Mouse (Mus musculus) kidney, adult 9 months (tissue): Measurements from ENCODE around the gene Gm867.

Experiments used
- DNase-seq: peaks from one replicate; pipeline ENCODE4 v3.0.0; 2022

Gene Gm867

DNA sequence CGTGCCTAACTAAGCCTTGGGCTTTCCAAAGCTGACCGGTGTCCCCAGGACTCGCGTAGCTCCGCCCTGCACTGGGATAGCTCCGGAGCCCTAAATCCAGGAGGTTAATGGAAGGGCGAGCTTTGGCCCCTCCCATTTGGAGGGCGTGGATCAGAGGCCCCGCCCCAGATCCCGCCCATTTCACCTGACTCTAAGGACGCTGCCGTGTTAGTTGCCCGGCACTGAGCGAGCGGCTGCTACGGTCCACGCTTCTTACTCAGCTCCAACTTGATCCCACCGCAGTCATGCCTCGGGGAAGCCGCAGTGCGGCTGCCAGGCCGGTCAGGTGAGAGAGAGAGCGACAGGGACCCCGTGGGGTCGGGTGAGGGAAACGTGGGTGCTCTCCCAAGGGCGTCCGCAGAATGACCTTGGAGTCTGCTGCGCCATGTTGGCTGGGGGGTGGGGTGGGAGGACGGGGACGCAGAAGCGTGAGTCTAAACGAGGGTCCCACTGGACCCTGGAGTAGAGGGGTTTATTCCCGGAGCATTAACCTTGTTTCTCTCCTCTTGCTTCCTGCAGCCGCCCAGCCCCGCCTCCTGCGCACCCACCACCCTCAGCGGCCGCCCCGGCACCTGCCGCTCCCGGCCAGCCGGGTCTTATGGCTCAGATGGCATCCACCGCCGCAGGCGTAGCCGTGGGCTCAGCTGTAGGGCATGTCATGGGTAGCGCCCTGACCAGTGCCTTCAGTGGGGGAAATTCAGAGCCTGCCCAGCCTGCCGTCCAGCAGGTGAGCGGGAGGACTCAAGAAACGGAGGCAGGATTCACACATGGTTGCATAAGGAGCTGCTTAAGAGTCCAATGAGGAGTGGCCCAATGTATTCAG lies 4.6 kb downstream of the Gm867 start, which contains the start of gene Mmp11:
Gene Mmp11, minus strand, starts transcription at position 817 of the 862 bp plus-strand sequence.
- DNase-seq = peak; percentile 93

- peak; percentile 28 for DNase-seq
These were observed 5.5 kb downstream of the Gm867 start for GRCm38 (mm10) chr10:75934991-75935390.

GRCm38 (mm10) chr10:75932891-75933290 lies 7.6 kb downstream of the Gm867 start, which contains the start of gene Chchd10:
Chchd10 (plus strand) TSS chr10:75933130.
- DNase-seq = peak; percentile 25

DNA sequence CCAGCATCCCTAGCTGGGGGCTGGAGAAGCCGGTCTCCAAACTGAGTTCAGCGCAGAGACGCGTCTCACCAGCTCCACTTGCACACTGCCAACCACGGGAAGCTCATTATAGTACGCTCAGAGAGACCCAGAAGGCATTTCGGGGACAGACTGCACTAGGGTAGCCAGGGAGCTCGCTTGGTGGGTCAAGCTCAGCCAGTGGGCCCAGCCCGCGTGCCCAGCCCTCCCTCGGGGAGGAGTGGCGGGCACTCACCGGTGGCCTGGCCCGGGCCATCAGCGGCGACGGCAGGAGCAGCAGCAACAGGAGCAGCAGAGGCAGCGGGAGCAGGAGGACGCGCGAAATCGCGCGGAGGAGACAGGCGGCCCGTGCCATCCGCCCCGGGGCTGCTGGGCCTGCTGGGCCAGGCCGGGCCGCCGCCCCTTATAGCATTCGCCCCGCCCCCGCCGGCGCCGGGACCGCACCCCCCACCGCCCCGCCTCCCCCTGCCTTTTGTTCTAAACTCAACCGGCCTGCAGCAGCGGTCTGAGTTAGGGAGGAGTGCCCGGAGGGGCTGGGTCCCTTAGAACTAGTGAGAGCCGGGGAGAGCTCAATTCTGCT lies 8.3 kb downstream of the Gm867 start:
- DNase-seq = peak; percentile 32

DNA sequence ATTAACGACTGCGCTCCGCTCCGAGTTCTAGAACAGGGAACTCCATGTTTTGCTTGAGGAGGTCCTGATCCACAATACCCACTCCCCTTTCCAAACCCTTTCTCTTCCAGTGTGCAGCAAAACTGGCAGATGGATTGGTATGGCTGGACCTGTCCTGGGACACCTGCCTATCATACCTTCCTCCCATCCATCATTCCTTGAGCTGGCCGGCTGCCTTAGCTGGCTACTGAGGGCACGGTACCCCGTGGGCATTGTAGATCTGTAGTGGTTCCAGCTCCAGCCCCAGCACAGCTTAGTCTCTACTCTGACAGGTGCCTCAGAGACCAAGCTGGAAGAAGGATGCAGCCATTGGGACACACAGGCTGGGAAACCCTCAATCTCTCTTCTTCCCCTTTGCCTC lies 9.2 kb downstream of the Gm867 start:
- DNase-seq = no peak

DNA sequence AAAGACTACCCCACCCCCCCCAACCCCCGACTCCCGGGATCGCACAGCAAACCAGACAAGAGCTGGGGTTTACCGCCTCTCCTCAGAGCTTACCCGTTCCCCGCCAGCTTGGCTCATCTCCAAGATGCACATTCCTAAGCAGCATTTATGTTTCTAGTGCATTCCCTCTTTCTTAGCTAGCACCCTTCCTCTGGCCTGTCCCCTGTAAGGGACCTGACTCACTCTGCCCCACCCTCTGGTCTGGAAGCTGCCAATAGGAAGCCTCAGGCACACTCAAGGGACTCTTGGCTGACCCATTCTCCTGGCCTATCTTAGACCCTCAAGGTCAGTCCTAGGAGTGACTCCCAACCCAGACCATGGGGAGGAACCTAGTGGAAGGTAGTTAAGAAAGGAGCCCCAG lies 10.2 kb downstream of the Gm867 start:
- peak; percentile 31 for DNase-seq

DNA sequence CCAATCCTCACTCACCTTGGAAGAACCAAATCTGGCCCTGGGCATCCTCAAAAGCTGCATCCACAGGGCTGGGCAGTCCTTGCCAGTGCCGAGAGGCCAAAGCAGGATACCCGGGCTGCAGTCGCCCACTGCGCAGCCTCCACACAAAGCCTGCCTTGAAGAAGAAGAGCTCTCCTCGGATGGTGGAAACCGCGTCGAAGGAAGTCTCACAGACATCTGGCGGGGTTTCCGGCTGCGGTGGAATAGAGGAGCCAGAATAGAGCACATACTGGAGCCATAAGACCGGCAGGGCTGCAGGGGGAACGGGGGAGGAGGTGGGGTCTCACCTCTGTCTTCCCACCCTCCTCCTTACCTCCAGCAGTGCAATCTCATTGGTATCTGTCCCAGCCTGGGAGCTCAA lies 14.1 kb downstream of the Gm867 start:
- no peak for DNase-seq

DNA sequence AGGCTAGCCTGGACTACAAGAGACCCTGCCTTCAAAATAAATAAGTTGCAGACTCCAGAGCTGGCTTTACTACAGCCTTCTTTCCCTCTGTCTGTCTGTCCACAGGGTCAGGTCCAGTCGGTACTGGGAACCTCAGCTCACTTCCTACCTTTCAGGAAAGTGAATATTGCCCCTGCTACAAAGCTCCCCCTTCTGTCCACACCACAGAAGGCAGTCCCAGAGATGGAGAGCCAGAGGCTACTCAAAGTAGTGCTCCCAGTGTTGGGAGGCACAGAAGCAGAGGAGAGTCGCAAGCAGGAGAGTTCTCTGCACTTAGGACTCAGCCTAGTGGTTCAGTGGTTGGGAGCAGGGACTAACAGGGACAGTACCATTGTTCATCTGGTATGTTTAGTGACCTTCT lies 16.1 kb downstream of the Gm867 start:
- no peak for DNase-seq

- peak; percentile 36 for DNase-seq
These were observed 18.5 kb downstream of the Gm867 start for GRCm38 (mm10) chr10:75921726-75922560.

DNA sequence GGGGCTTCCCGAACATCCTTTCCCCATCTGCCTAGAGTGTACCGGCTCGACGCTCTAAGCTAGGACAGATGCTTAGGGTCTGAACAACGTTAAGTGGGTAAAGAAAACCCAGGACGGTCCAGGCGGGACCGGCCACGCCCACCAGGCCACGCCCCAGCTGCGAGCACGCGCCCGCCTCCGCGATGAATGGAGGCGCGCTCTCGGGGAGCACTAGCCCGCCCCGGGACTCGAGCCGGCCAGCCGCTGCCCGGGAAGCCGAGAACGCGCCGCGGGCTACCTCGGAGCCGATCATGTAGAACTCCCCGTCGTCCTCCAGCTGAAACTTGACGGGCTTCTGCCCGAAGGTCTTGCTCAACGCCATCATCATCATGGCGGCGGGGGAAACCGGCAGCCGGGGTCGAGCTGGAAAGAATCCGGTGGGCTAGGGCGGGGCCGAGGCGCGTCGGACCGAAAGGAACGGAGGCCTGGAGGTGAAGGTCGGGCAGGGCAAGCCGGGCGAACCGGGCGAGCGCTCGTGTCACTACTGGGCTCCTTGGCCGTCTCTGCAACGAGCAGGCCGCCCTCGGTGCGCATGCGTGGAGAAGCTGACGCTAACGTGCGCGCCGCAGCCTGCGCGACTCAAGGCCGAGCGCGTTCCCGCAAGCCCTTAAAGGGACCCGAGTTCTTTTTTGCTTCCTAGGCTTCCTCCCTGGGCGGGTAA lies 19.3 kb downstream of the Gm867 start, which contains the start of gene Smarcb1:
Gene Smarcb1, minus strand, starts transcription at position 592 of the 700 bp plus-strand sequence.
- peak; percentile 97 for DNase-seq

- DNase-seq = no peak
These were observed 21.4 kb downstream of the Gm867 start for GRCm38 (mm10) chr10:75919026-75919425.

DNA sequence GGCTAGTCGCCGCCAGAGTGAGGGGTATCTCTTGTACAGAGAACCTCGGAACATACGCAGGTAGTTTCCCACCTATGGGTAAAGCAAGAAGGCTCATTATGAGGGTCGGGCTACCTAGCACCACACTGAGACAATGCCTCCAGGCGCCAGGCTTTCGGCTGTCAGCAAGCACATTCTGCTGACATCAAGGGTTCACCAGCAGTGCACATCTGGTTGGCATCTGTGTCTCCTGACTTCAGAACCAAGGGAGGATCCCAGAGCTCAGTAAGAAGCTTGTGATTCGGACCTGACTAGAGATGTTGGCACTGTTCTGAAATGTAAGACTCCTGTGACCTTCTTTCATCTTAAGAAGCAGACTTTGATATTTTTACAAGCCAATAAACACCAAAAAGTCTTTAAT lies 23.6 kb downstream of the Gm867 start:
- DNase-seq = no peak

DNA sequence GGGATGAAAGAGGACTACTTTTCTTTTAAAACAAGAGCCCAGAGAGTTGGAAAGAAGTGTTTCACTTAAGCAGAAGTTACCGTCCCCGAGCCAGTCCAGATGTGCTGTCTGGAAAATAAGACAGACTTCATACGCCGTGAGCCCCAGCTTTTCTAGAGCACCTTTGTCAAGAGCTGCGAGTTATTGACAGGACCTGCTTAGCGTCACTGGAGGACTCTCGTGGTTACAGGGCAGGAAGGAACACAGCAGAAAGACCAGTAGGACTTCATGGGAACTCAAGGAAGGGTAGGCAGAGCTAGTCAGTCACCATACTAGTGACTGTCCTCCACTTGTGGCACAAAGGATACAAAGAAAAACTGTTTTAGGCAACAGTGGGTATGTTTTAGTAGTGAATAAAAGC lies 24.9 kb downstream of the Gm867 start:
- no peak for DNase-seq

GRCm38 (mm10) chr10:75913013-75913589 lies 27.4 kb downstream of the Gm867 start:
- DNase-seq = no peak

GRCm38 (mm10) chr10:75910698-75911097 lies 29.8 kb downstream of the Gm867 start:
- no peak for DNase-seq

- DNase-seq = no peak
These were observed 33.6 kb downstream of the Gm867 start for GRCm38 (mm10) chr10:75906882-75907281.

- DNase-seq = no peak
These were observed 36.1 kb downstream of the Gm867 start for GRCm38 (mm10) chr10:75904391-75904790.

GRCm38 (mm10) chr10:75898846-75899245 lies 41.6 kb downstream of the Gm867 start:
- peak; percentile 51 for DNase-seq

DNA sequence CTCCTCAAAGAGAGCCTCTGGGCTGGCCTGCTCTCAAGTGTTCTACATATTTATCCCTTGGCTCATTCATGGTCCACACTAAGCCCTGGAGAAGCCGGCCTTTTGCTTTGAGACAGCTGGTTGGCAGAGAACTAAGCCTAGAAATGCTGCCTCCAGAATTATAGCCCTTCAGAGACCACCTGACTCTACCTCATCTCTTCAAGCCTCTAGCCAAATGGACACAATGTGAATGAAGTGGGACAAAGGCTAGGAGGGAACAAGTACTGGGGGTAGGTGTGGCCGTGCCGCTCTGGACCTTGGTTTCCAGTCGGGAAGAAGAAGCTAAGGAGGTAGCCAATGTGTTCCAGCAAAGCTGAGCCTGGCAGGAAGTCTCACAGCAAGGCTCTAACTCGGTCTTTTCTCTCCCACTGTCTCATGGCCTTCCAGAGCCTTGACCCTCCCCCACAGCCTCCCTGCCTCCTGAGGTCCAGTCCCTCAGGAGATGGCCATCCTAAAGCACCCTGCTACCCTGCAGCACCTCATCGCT lies 42.4 kb downstream of the Gm867 start:
- DNase-seq = no peak

- DNase-seq = peak; percentile 84
These were observed 43.1 kb downstream of the Gm867 start for GRCm38 (mm10) chr10:75897373-75897772.

- DNase-seq = no peak
These were observed 44.3 kb downstream of the Gm867 start for GRCm38 (mm10) chr10:75896208-75896607.

GRCm38 (mm10) chr10:75895730-75896129 lies 44.7 kb downstream of the Gm867 start:
- no peak for DNase-seq
